Mouse (Mus musculus) stomach, embryonic 14.5 days (tissue): ENCODE results near the gene Fam71d. TPM values are rescaled to one million over a fixed set of nuclear protein-coding genes. Genes with fewer than 3 reads are reported as not detected.

ENCODE experiments used
- polyA plus RNA-seq: library from polyadenylated mRNA; unstranded; fragments of >200 nt; fragmentation: Nextera tagmentation; extraction: Ambion mirVana; gene quantifications from 2 replicates; pipeline ENCODE4 v1.2.1, GENCODE M21; 2014

The Fam71d gene
- polyA plus RNA-seq, 1 experiment from 2014 or later, result not detected

Other genes starting within 250 kb of the Fam71d start
- gene Mpp5, start 57.4 kb downstream of the Fam71d start, polyA plus RNA-seq, result 21.1 and 22.7 TPM in 2 replicates
- gene Atp6v1d, start 170.1 kb downstream of the Fam71d start, polyA plus RNA-seq, result 68.3 and 72.9 TPM in 2 replicates
- 190 and 198 TPM in 2 replicates for gene Eif2s1, start 170.3 kb downstream of the Fam71d start, polyA plus RNA-seq
- gene Plek2, start 215.4 kb downstream of the Fam71d start, polyA plus RNA-seq, result 21.0 and 23.7 TPM in 2 replicates